ENCODE assay signal across 8 mouse cellular contexts in the genomic region with DNA sequence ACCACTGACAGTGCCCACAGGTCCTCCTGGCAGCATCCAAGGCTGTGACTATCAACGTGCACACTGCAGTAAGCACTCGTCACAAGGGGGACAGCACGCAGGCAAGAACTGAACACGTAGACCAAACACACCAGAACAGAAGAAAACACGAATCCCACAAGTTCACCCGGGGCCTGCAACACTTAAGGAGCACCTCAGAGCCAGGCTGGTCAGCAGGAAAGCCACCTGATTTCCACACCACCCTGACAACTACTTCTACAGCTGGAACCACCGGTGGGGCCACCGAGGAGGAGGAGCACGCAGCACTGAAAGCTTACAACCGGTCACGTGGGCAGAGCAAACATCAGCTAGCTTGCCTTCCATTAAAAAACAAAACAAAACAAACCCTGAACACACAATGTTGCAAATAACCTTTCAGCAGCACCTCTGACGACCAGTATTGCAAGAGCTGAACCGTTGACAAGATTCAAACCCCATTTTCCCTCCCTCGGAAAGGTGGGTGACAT. TPM values are rescaled to one million over a fixed set of nuclear protein-coding genes. Genes with fewer than 3 reads are reported as not detected.
DNase-seq lines count a peak whose midpoint lies in the region; ATAC-seq and TF ChIP-seq lines count a peak whose summit lies in the region.

No protein-coding gene starts in this region.

- peak overlapping the region; percentile 93 for H3K4me3 ChIP-seq in forebrain, embryonic 12.5 days (replicated peaks)
- peak overlapping the region; percentile 100 for H3K4me3 ChIP-seq in hindbrain, embryonic 13.5 days
- peak overlapping the region; percentile 99 for H3K4me3 ChIP-seq in midbrain, postnatal 0 days (ENCODE audit: low read depth, low read length)

- TF ChIP-seq CTCF in midbrain, postnatal 0 days (IDR thresholded peaks at IDR 0.05) = peak; percentile 19; the same call in 1 of the 2 replicates

- H3K27ac ChIP-seq in forebrain, embryonic 12.5 days = peak overlapping the region; percentile 42; the same call in 1 of the 2 replicates
- 0 out of 2 replicates have a peak overlapping the region, but pooled peaks have one; percentile 53 for H3K27ac ChIP-seq in hindbrain, embryonic 13.5 days
- no peak overlapping the region for H3K27ac ChIP-seq in midbrain, postnatal 0 days (ENCODE audit: low read depth, low read length)

- H3K4me2 ChIP-seq in forebrain, embryonic 12.5 days = peak overlapping the region; percentile 96
- H3K4me2 ChIP-seq in hindbrain, embryonic 13.5 days = peak overlapping the region; percentile 100
- H3K4me2 ChIP-seq in midbrain, postnatal 0 days (ENCODE audit: low read depth, low read length, poor library complexity, severe bottlenecking) = peak overlapping the region; percentile 96

- no peaks in the 10 kb centered on the region for H3K27me3 ChIP-seq in forebrain, embryonic 12.5 days
- no peaks in the 10 kb centered on the region for H3K27me3 ChIP-seq in hindbrain, embryonic 13.5 days
- H3K27me3 ChIP-seq in midbrain, postnatal 0 days (ENCODE audit: insufficient read depth, low read length) = no peaks in the 10 kb centered on the region

- peak overlapping the region; percentile 66 for H3K9ac ChIP-seq in forebrain, embryonic 12.5 days
- H3K9ac ChIP-seq in hindbrain, embryonic 13.5 days = peak overlapping the region; percentile 73
- H3K9ac ChIP-seq in midbrain, postnatal 0 days (replicated peaks; ENCODE audit: low read length, poor library complexity, severe bottlenecking) = peak overlapping the region; percentile 98

- no peaks in the 10 kb centered on the region for H3K9me3 ChIP-seq in forebrain, embryonic 12.5 days
- no peaks in the 10 kb centered on the region for H3K9me3 ChIP-seq in hindbrain, embryonic 13.5 days
- no peaks in the 10 kb centered on the region for H3K9me3 ChIP-seq in midbrain, postnatal 0 days (ENCODE audit: low read length)

- WGBS in forebrain, embryonic 12.5 days = 30% methylated on average over 14 of the region's 14 CpGs
- WGBS in hindbrain, embryonic 13.5 days = 14% methylated on average over 14 of the region's 14 CpGs
- whole genome bisulfite sequencing in midbrain, postnatal 0 days = 5% methylated on average over 14 of the region's 14 CpGs

- no peak for ATAC-seq in cerebellum, adult (ENCODE audit: insufficient number of reproducible peaks, low FRiP score, low TSS enrichment)
- ATAC-seq in forebrain, embryonic 12.5 days (ENCODE audit: low FRiP score) = no peak
- ATAC-seq in hindbrain, embryonic 13.5 days (ENCODE audit: low FRiP score) = no peak
- ATAC-seq in midbrain, postnatal 0 days (ENCODE audit: low FRiP score) = no peak

- peaks cover 65% of the 10 kb centered on the region for H3K4me1 ChIP-seq in forebrain, embryonic 12.5 days
- H3K4me1 ChIP-seq in hindbrain, embryonic 13.5 days (replicated peaks) = peaks cover 65% of the 10 kb centered on the region
- peaks cover 15% of the 10 kb centered on the region for H3K4me1 ChIP-seq in midbrain, postnatal 0 days (ENCODE audit: insufficient read depth, low read length)

- peak; percentile 47 for DNase-seq in cerebellum, adult 11-12 months
- DNase-seq in adrenal gland, adult 2 months = peak; percentile 72
- peak; percentile 77 for DNase-seq in liver
- no peak for DNase-seq in midbrain, postnatal 0 days (ENCODE audit: low spot score)
- peak; percentile 78 for DNase-seq in thymus, postnatal 25 days

- H3K36me3 ChIP-seq in forebrain, embryonic 12.5 days (replicated peaks) = peaks cover 13% of the 10 kb centered on the region
- peaks cover 18% of the 10 kb centered on the region for H3K36me3 ChIP-seq in hindbrain, embryonic 13.5 days
- peaks cover 9% of the 10 kb centered on the region; the same call in 1 of the 2 replicates for H3K36me3 ChIP-seq in midbrain, postnatal 0 days (ENCODE audit: insufficient read depth, low read length)

RNA-seq across cellular contexts. Expression of gene Irf2bp2, which starts 3.7 kb away (rescaled TPM):
- 10 to 100 TPM; 89.4 to 92.0 TPM for total RNA-seq in adrenal gland, adult 2 months (2021)
- polyA plus RNA-seq in adrenal gland, adult 2 months (2012; rRNA removed) = 111 and 120 TPM in 2 replicates
- 7.4 and 7.8 TPM in 2 replicates for polyA plus RNA-seq in forebrain, embryonic 12.5 days (2016; fragmentation: Nextera tagmentation; extraction: Ambion mirVana)
- 9.0 TPM in 2 replicates for polyA plus RNA-seq in hindbrain, embryonic 13.5 days (2015; fragmentation: Nextera tagmentation; extraction: Ambion mirVana)
- 81.3 and 88.2 TPM in 2 replicates for total RNA-seq in midbrain, postnatal 0 days (2014; rRNA removed)
- 8.0 and 9.2 TPM in 2 replicates for polyA plus RNA-seq in midbrain, postnatal 0 days (2015; fragmentation: Nextera tagmentation; extraction: Ambion mirVana)

Comparison
In these comparisons a context has a peak if more than half of its experiments do, and no peak if none do; other contexts are left out.
1. RNA of gene Irf2bp2, which starts 3.7 kb away (polyA plus RNA-seq): 111 to 120 TPM in adrenal gland, adult 2 months; 8.0 to 9.2 TPM in midbrain, postnatal 0 days, 9.0 TPM in hindbrain, embryonic 13.5 days and 7.4 to 7.8 TPM in forebrain, embryonic 12.5 days; every median in the first group is over 10 times any median in the second.
2. Peak in every context shown above with its lines, with median percentiles within 50 percentile points of each other: H3K4me2 ChIP-seq, H3K4me3 ChIP-seq and H3K9ac ChIP-seq.